Mouse (Mus musculus) ZHBTc4 (cell line): ENCODE measurements around the gene Mtmr6.
"Not testable (repeated sequence)": the region's sequence is repeated elsewhere in the genome, so short reads cannot be mapped to it uniquely, and the experiment has no call there.

Experiments used
- DNase-seq: peaks from one replicate; pipeline ENCODE4 v3.0.0-alpha.2; 2011; ENCODE audit warnings: low read depth, low spot score

Gene Mtmr6

GRCm38 (mm10) chr14:60295531-60295930 is 30.5 kb downstream of the Mtmr6 start:
- no peak for DNase-seq

GRCm38 (mm10) chr14:60300224-60300991 is 35.4 kb downstream of the Mtmr6 start:
- no peak for DNase-seq

- DNase-seq, result no peak
Observed at GRCm38 (mm10) chr14:60301024-60301423, 36.0 kb downstream of the Mtmr6 start.

- no peak for DNase-seq
Observed at GRCm38 (mm10) chr14:60302441-60302840, 37.4 kb downstream of the Mtmr6 start.

- DNase-seq, result no peak
Observed at GRCm38 (mm10) chr14:60304441-60305220, 39.6 kb downstream of the Mtmr6 start.

- peak; percentile 1 for DNase-seq
Observed at GRCm38 (mm10) chr14:60308113-60308512, 43.1 kb downstream of the Mtmr6 start.

GRCm38 (mm10) chr14:60310691-60311090 is 45.7 kb downstream of the Mtmr6 start:
- no peak for DNase-seq

- no peak for DNase-seq
Observed at GRCm38 (mm10) chr14:60319231-60319630, 54.2 kb downstream of the Mtmr6 start.

- DNase-seq, result peak; percentile 6
Observed at GRCm38 (mm10) chr14:60320813-60321212, 55.8 kb downstream of the Mtmr6 start.

GRCm38 (mm10) chr14:60340001-60340400 is 75.0 kb downstream of the Mtmr6 start:
- not testable (repeated sequence) for DNase-seq

GRCm38 (mm10) chr14:60340570-60340969 is 75.5 kb downstream of the Mtmr6 start:
- DNase-seq, result no peak

- DNase-seq, result no peak
Observed at GRCm38 (mm10) chr14:60345326-60345876, 80.4 kb downstream of the Mtmr6 start.
